Mouse (Mus musculus) myocyte (in vitro differentiated cells): ENCODE data around the gene Cyp4a30b. TPM values are rescaled to one million over a fixed set of nuclear protein-coding genes. Genes with fewer than 3 reads are reported as not detected.
"Not testable (repeated sequence)": the region's sequence is repeated elsewhere in the genome, so short reads cannot be mapped to it uniquely, and the experiment has no call there.

Source experiments
- H3K27me3 ChIP-seq: one replicate; pipeline ENCODE4 v1.6.1; 2011; ENCODE audit not compliant: control insufficient read depth, insufficient read depth, insufficient read length
- H3K36me3 ChIP-seq: one replicate; pipeline ENCODE4 v1.6.1; 2011; ENCODE audit not compliant: control insufficient read depth, insufficient read depth
- H3K4me2 ChIP-seq: one replicate; pipeline ENCODE4 v1.6.1; 2011; ENCODE audit warnings: low read depth, control low read depth
- H3K4me3 ChIP-seq: one replicate; pipeline ENCODE4 v1.5.1; 2011; ENCODE audit warnings: mild to moderate bottlenecking, control low read depth, moderate library complexity
- H3K79me2 ChIP-seq: one replicate; pipeline ENCODE4 v1.6.1; 2011; ENCODE audit not compliant: control insufficient read depth, insufficient read depth
- H3ac ChIP-seq: one replicate; pipeline ENCODE4 v1.6.1; 2011; ENCODE audit not compliant: control insufficient read depth, insufficient read length
- CEBPB ChIP-seq: IDR thresholded peaks from 2 replicates; pipeline ENCODE4 v1.6.1; 2011; ENCODE audit warnings: mild to moderate bottlenecking, moderate library complexity; ENCODE audit not compliant: poor library complexity, insufficient read depth, severe bottlenecking
- E2F4 ChIP-seq: IDR thresholded peaks from one replicate; pipeline ENCODE4 v1.6.1; 2011; ENCODE audit warnings: mild to moderate bottlenecking, control low read depth, moderate library complexity; ENCODE audit not compliant: insufficient read depth
- MAX ChIP-seq: IDR thresholded peaks from one replicate; pipeline ENCODE4 v1.6.1; 2011; ENCODE audit warnings: low read depth, mild to moderate bottlenecking, control low read depth
- MYOD1 ChIP-seq, 3 experiments: IDR thresholded peaks; one replicate each; pipeline ENCODE4 v1.6.1; 2011; ENCODE audit warnings: control low read depth in 2 of 3, low read depth in 2 of 3, mild to moderate bottlenecking in 2 of 3, moderate library complexity in 1 of 3; ENCODE audit not compliant: insufficient read length in 2 of 3, control insufficient read depth in 1 of 3
- MYOG ChIP-seq, 3 experiments: IDR thresholded peaks; one replicate each; pipeline ENCODE4 v1.6.1; 2011; ENCODE audit warnings: control low read depth in 2 of 3, low read depth in 2 of 3, mild to moderate bottlenecking in 2 of 3; ENCODE audit not compliant: insufficient read length in 2 of 3, control insufficient read depth in 1 of 3, insufficient read depth in 1 of 3
- POLR2A ChIP-seq: IDR thresholded peaks from one replicate; pipeline ENCODE4 v1.6.1; 2011; ENCODE audit warnings: low read depth, mild to moderate bottlenecking, control low read depth, moderate library complexity; ENCODE audit not compliant: insufficient read length
- POLR2AphosphoS2 ChIP-seq: IDR thresholded peaks from one replicate; pipeline ENCODE4 v1.6.1; 2011; ENCODE audit warnings: low read depth, control low read depth; ENCODE audit not compliant: insufficient read length
- REST ChIP-seq: IDR thresholded peaks from one replicate; pipeline ENCODE4 v1.6.1; 2011; ENCODE audit warnings: mild to moderate bottlenecking, control low read depth, moderate library complexity; ENCODE audit not compliant: insufficient read depth, insufficient read length
- SRF ChIP-seq: IDR thresholded peaks from one replicate; pipeline ENCODE4 v1.6.1; 2011; ENCODE audit warnings: low read depth; ENCODE audit not compliant: control insufficient read depth, insufficient read length
- TCF12 ChIP-seq: IDR thresholded peaks from one replicate; pipeline ENCODE4 v1.6.1; 2011; ENCODE audit warnings: mild to moderate bottlenecking, control low read depth; ENCODE audit not compliant: poor library complexity, insufficient read depth, severe bottlenecking
- TCF3 ChIP-seq: IDR thresholded peaks from one replicate; pipeline ENCODE4 v1.6.1; 2011; ENCODE audit warnings: low read depth, control low read depth; ENCODE audit not compliant: insufficient read length
- USF1 ChIP-seq: IDR thresholded peaks from one replicate; pipeline ENCODE4 v1.6.1; 2011; ENCODE audit warnings: low read depth, mild to moderate bottlenecking, control low read depth, moderate library complexity
- polyA plus RNA-seq: library from polyadenylated mRNA; unstranded; fragments of >200 nt; fragmentation: generic; extraction: Trizol; gene quantifications from one replicate; pipeline ENCODE4 v1.2.1, GENCODE M21; 2012; ENCODE audit warnings: missing spikeins

Gene Cyp4a30b
- polyA plus RNA-seq: not detected

DNA sequence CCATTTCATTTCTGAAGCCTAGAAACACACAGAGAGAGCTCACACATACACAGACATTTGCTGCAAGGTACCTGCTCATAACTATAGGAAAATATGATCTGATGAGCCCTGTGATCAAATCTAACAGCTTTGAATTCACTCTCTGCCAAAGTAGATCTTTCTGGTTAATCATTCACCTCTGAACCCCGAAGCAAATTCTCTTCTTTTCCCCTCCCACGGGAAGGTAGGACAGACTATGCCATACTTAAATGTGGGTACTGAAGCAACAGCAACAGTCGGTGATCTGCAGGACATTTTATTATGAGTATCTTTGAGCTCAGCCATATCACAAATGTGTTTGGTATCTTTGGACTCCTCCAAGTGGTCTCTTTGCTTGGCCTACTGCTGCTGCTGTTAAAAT is at the start of gene Cyp4a30b:
TSS of gene Cyp4a30b (plus strand) at position 301 of the 400 bp plus-strand sequence.
- Histone ChIP-seq H3K36me3 (no peaks in the 10 kb centered on the region), H3K27me3 (no peaks in the 10 kb centered on the region), H3K4me3 (no peak within 1 kb of the TSS)

DNA sequence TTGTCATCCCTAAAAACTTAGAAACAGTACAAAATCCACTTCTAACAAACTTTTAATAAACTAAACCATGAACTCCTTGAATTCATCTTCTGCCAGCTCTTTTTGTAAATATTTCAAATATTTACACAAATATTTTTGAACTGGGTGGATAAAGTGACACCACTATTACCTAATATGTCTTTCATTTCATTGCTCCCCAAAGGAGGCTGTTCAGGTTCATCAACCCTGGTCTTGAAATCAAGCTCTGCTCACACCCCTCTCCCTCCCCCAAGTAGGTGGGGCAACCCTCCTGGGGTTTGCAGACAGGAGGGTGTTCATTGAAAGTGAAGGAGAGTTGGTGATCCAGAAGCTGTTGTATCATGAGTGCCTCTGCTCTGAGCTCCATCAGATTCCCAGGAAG is 41.1 kb upstream of the Cyp4a30b start, which contains the start of gene Cyp4a12b:
TSS of gene Cyp4a12b (plus strand) at position 301 of the 400 bp plus-strand sequence.
- not testable (repeated sequence) for H3K4me2 ChIP-seq, H3K4me3 ChIP-seq, H3ac ChIP-seq, H3K79me2 ChIP-seq, H3K36me3 ChIP-seq, H3K27me3 ChIP-seq

More for the DNA sequence above, at the start of gene Cyp4a30b:
- Histone ChIP-seq H3K79me2 (no peaks in the 10 kb centered on the region), H3ac (no peak within 1 kb of the TSS), H3K4me2 (no peak within 1 kb of the TSS)
- TF ChIP-seq USF1: no peak
- no peak for TF ChIP-seq SRF
- no peak for TF ChIP-seq CEBPB
- TF ChIP-seq POLR2AphosphoS2: no peak
- TF ChIP-seq E2F4: no peak
- TF ChIP-seq MAX: no peak
- no peak for TF ChIP-seq TCF3
- no peak for TF ChIP-seq POLR2A
- TF ChIP-seq REST: no peak
- TF ChIP-seq TCF12: no peak
- TF ChIP-seq MYOG (IDR thresholded peaks at IDR 0.05; ENCODE audit: control insufficient read depth in 1 of 3, insufficient read depth in 1 of 3, insufficient read length in 2 of 3, low read depth in 2 of 3): no peak
- TF ChIP-seq MYOD1 (IDR thresholded peaks at IDR 0.05; ENCODE audit: control insufficient read depth in 1 of 3, insufficient read length in 2 of 3, low read depth in 2 of 3): no peak

DNA sequence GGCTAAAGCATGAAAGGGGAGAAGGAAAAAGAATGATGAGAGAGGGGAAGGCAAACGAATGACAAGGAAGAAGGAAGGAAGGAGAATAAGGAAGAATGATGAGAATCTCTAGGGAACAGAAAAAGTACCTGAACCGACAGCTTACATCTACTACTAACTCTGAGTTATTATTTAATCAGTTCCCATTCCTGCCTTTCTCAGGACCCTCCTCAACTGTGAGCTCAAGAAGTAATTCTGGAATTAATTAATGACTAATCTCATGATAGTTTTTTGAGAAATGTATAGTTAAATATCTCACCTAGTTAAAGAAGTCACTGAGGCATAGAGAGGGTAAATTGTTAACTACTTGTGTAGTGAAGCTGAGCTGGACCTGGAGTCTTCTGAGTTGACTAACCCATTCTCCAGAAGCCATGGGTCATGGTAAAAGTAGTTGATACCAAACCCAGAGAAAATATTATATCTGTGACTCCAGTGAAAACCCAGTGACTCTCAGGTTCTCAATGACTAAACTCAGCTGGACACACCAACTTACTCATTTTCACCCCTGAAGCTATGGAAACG is 1.7 kb upstream of the Cyp4a30b start:
- Histone ChIP-seq H3K36me3 (no peaks in the 10 kb centered on the region), H3K4me2 (no peak overlapping the region), H3K79me2 (no peaks in the 10 kb centered on the region), H3K4me3 (no peak overlapping the region), H3K27me3 (no peaks in the 10 kb centered on the region), H3ac (no peak overlapping the region)
- no peak for TF ChIP-seq MAX
- TF ChIP-seq MYOD1 (IDR thresholded peaks at IDR 0.05; ENCODE audit: control insufficient read depth in 1 of 3, insufficient read length in 2 of 3, low read depth in 2 of 3): no peak
- TF ChIP-seq POLR2A: no peak
- no peak for TF ChIP-seq E2F4
- no peak for TF ChIP-seq MYOG (IDR thresholded peaks at IDR 0.05; ENCODE audit: control insufficient read depth in 1 of 3, insufficient read depth in 1 of 3, insufficient read length in 2 of 3, low read depth in 2 of 3)
- TF ChIP-seq CEBPB: no peak
- no peak for TF ChIP-seq POLR2AphosphoS2
- TF ChIP-seq SRF: no peak
- TF ChIP-seq TCF3: no peak

DNA sequence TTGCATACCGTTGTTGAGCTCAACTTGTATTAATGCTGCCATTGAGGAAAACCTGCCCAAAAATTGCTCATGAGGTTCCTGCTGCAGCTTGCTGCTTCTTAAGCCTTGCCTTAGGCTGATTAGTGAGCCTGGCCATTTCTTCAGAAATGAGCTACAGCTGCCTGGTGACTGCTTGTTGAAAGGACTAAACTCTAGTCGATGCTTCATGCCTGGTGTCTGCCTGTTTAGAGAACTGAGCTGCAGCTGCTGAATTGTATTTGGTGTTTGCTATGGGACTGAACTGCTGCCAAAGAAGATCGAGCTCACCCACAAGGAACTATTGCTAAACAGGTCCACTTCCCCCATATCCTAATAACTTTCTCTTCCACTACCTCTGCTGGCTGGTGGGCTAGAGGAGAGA is 21.2 kb downstream of the Cyp4a30b start:
- H3ac ChIP-seq, H3K4me2 ChIP-seq, H3K79me2 ChIP-seq, H3K4me3 ChIP-seq, H3K27me3 ChIP-seq, H3K36me3 ChIP-seq: not testable (repeated sequence)

DNA sequence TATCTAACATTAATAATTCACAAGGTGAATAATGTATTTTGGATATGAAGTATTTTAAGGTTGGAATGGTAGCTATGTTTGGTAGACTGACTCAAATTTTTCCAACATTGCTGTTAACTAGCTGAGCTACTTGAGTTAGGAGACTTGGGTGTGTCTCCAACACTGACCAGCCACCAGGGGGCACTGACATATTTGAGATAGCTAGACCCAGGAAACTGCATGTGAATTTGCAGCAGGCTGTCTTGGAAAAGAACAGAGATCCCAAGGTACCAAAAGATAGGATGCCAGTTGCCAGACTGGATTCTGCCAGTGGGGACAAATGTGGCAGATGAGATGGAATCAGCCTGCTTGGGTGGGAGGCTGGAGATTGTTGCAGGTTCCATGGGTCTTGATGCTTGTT is 23.6 kb downstream of the Cyp4a30b start:
- not testable (repeated sequence) for H3K4me2 ChIP-seq, H3ac ChIP-seq, H3K79me2 ChIP-seq, H3K36me3 ChIP-seq, H3K27me3 ChIP-seq, H3K4me3 ChIP-seq

DNA sequence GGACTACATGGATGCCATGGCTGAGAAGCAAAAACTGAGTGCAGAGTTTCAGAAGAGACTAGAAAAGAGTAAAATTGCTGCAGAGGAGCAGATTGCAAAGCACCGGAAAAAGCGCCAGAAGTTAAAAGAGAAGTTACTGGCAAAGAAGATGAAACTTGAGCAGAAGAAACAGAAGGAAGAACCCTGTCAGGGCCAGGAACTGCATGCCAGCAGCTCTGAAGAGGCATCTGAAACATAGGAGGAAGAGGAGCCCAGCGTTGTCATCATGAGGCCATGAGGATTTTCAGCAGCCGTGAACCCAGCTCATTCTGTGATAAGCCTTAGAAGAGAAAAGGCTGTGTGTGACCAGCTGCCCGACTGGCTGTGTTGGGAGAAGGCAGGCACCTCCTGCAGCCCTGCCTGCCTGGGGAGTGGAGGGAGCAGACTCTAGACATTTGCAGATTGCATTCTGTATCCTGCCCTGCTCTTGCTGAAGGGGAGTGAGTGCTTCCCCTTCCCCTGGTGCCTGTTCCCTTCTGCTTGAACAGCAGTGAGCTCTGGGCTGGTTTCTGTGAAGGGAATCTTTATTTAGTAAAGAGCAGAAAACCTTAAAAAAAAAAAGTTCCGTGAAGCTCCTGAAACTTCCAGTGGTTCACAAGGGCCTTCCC is 28.7 kb downstream of the Cyp4a30b start:
- no peak overlapping the region for H3ac ChIP-seq
- no peak overlapping the region for H3K4me3 ChIP-seq
- no peak overlapping the region for H3K4me2 ChIP-seq
- H3K27me3 ChIP-seq: no peaks in the 10 kb centered on the region
- H3K79me2 ChIP-seq: no peaks in the 10 kb centered on the region
- TF ChIP-seq TCF3 (no peak), USF1 (no peak), TCF12 (no peak), MYOD1 (IDR thresholded peaks at IDR 0.05; ENCODE audit: control insufficient read depth in 1 of 3, insufficient read length in 2 of 3, low read depth in 2 of 3) (no peak), POLR2A (no peak), POLR2AphosphoS2 (no peak), REST (no peak)
- no peaks in the 10 kb centered on the region for H3K36me3 ChIP-seq
